Mouse (Mus musculus): ENCODE measurements around the gene Rims4.

DNA sequence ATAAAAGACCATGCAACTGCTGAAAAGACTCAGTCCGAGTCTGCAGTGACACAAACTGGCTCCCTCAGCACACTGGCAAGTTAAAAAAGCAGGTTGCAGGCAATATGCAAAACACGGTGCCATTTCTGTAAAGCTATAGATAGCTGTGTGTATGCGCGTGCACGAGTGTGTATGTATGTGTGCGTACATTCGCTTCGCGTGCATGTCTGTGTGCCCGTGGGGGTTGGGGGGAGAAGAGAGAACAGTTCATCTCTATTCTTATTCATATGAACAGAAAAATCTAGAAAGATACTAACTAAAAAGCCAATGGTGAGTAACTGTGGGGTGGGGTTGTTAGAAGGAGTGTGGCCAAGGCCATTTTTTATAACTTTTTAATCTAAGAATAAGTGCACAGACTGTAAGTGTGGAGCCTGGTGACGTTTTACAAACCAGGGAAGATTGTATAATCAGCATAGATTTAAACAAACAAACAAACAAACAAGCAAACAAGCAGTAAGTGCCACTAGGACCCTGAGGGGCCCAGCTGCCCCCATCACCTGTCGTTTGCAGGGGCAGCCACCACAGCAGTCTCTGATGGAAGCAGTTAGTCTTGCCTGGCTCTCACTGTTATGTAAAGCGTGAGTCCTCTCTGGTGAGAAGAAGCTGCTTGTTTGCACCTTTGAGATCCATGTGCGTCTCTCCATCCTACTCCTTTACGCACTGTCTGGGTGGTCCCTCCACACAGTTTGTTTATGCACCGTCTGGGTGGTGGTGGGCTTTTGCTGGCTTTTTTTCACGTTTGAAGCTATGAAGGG lies 35.4 kb downstream of the Rims4 start:
- TF ChIP-seq CTCF (IDR thresholded peaks at IDR 0.05; ENCODE audit: extremely low read depth, insufficient read length, insufficient replicate concordance, low read depth, low read length) (no peak), POLR2A (IDR thresholded peaks at IDR 0.05; ENCODE audit: low read depth, low read length) (no peak)

Measured in small intestine, adult 2 months (tissue).